Mouse (Mus musculus) lung, adult 2 months (tissue): Measurements from ENCODE around the gene Sox5.

Source experiments
- CTCF ChIP-seq: fragments of 200-500 bp; IDR thresholded peaks from 2 replicates; pipeline ENCODE4 v1.5.1; 2011; ENCODE audit warnings: mild to moderate bottlenecking, low read length, control low read depth; ENCODE audit not compliant: insufficient read depth
- POLR2A ChIP-seq: fragments of 200-500 bp; IDR thresholded peaks from 2 replicates; pipeline ENCODE4 v1.6.1; 2011; ENCODE audit warnings: low read depth, mild to moderate bottlenecking, control low read depth, low read length, borderline replicate concordance; ENCODE audit errors: extremely low read depth

DNA sequence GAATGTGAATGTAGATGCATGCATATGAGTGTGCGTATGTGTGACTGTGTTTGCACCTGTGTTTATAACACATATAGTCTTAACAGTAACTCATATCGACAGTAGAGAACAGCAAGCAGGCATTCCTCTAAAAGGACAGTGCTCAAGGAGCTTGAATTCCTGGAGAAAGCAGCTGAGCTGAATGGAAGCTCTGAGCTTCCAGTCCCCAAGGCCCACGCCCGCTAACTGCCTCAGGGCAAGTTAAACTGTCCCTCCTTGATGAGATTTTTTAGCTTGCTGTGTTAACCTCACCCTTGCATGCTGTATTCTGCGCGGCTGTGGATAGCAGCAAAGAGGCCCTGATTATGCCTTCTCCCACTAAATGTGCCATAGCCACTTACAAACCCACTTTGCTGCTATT, 388.6 kb downstream of the Sox5 start:
- TF ChIP-seq CTCF (no peak), POLR2A (no peak)
